8 mouse cellular contexts compared by ENCODE assay signal in the genomic region with DNA sequence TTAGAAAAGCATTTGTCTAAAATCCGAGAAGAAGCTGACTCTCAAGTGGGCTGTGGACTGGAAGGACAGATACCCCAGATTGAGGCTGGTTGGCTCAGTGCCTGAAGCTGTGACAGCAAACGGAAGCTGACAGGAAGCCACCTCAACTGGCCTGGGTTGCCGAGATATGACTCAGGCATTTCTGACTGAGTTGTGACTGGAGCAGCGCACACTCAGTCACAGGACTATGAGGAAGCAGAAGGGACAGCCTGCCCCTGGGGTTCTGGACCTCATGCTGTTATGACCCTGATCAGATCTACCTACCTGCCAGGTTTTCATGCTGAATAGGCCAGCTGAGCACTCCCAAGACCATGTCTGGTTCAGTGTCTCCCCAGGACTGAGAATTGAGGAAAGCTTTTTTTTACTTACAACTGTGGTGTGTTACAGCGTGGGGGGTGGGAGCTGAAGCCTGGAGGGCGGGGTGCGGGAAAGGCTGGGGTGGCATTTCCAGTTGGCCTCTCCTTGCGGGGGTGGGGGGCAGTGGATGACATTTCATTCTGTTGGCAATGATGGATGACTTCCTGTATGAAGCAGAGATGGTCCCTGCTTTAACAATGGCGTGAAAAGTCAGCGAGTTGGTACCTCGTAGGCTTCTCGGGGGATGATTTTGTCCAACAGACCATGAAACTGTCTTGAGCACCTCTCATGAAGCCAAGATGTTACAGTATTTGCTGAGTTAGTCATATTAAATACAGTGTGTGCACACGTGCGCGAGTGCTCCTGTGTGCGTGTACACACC. TPM values are rescaled to one million over a fixed set of nuclear protein-coding genes. Genes with fewer than 3 reads are reported as not detected.
DNase-seq lines count a peak whose midpoint lies in the region; ATAC-seq lines count a peak whose summit lies in the region.

No protein-coding gene starts in this region.

- H3K4me1 ChIP-seq in heart, embryonic 13.5 days: peaks cover 30% of the 10 kb centered on the region
- peaks cover 41% of the 10 kb centered on the region for H3K4me1 ChIP-seq in liver, embryonic 15.5 days (replicated peaks)
- H3K4me1 ChIP-seq in forebrain, embryonic 12.5 days: peaks cover 13% of the 10 kb centered on the region

- DNase-seq in 3134 (ENCODE audit: extremely low read depth, insufficient read length, low spot score): peak; percentile 56
- DNase-seq in MEL-GATA-1-ER (ENCODE audit: extremely low read depth, low read depth): peak; percentile 97
- peak; percentile 51 for DNase-seq in cerebellum, adult 9-10 months
- DNase-seq in kidney, adult 9 months: peak; percentile 82
- peak; percentile 55 for DNase-seq in right cerebral cortex, postnatal 25 days

- peak overlapping the region; percentile 33 for H3K4me2 ChIP-seq in heart, embryonic 13.5 days
- H3K4me2 ChIP-seq in liver, embryonic 15.5 days: no peak overlapping the region
- H3K4me2 ChIP-seq in forebrain, embryonic 12.5 days: no peak overlapping the region

- H3K27me3 ChIP-seq in heart, embryonic 13.5 days (replicated peaks): no peaks in the 10 kb centered on the region
- no peaks in the 10 kb centered on the region for H3K27me3 ChIP-seq in liver, embryonic 15.5 days
- no peaks in the 10 kb centered on the region for H3K27me3 ChIP-seq in forebrain, embryonic 12.5 days

- 0 out of 2 replicates have a peak overlapping the region, but pooled peaks have one; percentile 28 for H3K9ac ChIP-seq in heart, embryonic 13.5 days
- no peak overlapping the region for H3K9ac ChIP-seq in liver, embryonic 15.5 days
- no peak overlapping the region for H3K9ac ChIP-seq in forebrain, embryonic 12.5 days

- H3K27ac ChIP-seq in heart, embryonic 13.5 days (replicated peaks): peak overlapping the region; percentile 77
- H3K27ac ChIP-seq in liver, embryonic 15.5 days (replicated peaks): peak overlapping the region; percentile 48; the same call in 1 of the 2 replicates
- no peak overlapping the region for H3K27ac ChIP-seq in forebrain, embryonic 12.5 days

- WGBS in heart, embryonic 13.5 days: 51% methylated on average over 16 of the region's 16 CpGs
- WGBS in liver, embryonic 15.5 days (ENCODE audit: insufficient replicate concordance): 21% methylated on average over 16 of the region's 16 CpGs
- 89% methylated on average over 16 of the region's 16 CpGs for WGBS in forebrain, embryonic 12.5 days

- no peaks in the 10 kb centered on the region for H3K9me3 ChIP-seq in heart, embryonic 13.5 days
- no peaks in the 10 kb centered on the region for H3K9me3 ChIP-seq in liver, embryonic 15.5 days (replicated peaks)
- H3K9me3 ChIP-seq in forebrain, embryonic 12.5 days: no peaks in the 10 kb centered on the region

- ATAC-seq in heart, embryonic 13.5 days (ENCODE audit: extremely low read depth, insufficient number of reproducible peaks, low FRiP score, low TSS enrichment): no peak; the same call in 1 of the 2 replicates
- peak; percentile 70 for ATAC-seq in liver, embryonic 15.5 days (ENCODE audit: insufficient read depth)
- ATAC-seq in forebrain, embryonic 12.5 days (ENCODE audit: low FRiP score): no peak

- H3K36me3 ChIP-seq in heart, embryonic 13.5 days: peaks cover 38% of the 10 kb centered on the region
- H3K36me3 ChIP-seq in liver, embryonic 15.5 days (replicated peaks): peaks cover 28% of the 10 kb centered on the region
- H3K36me3 ChIP-seq in forebrain, embryonic 12.5 days (replicated peaks): peaks cover 40% of the 10 kb centered on the region

- H3K4me3 ChIP-seq in heart, embryonic 13.5 days: no peak overlapping the region
- H3K4me3 ChIP-seq in liver, embryonic 15.5 days (replicated peaks): no peak overlapping the region
- H3K4me3 ChIP-seq in forebrain, embryonic 12.5 days (replicated peaks): no peak overlapping the region

RNA-seq across cellular contexts. Expression of gene Tmem120a, which starts 30.6 kb away (rescaled TPM):
- polyA plus RNA-seq in heart, embryonic 13.5 days (2015; fragmentation: Nextera tagmentation; extraction: Ambion mirVana): 30.8 and 32.0 TPM in 2 replicates
- 17.8 and 18.9 TPM in 2 replicates for polyA plus RNA-seq in liver, embryonic 15.5 days (2015; fragmentation: Nextera tagmentation; extraction: Ambion mirVana)
- polyA plus RNA-seq in forebrain, embryonic 12.5 days (2016; fragmentation: Nextera tagmentation; extraction: Ambion mirVana): 47.1 and 54.2 TPM in 2 replicates

RNA-seq across cellular contexts. Expression of gene Por, which starts 43.8 kb away (rescaled TPM):
- polyA plus RNA-seq in heart, embryonic 13.5 days (2015; fragmentation: Nextera tagmentation; extraction: Ambion mirVana): 44.6 and 47.6 TPM in 2 replicates
- 37.0 and 45.5 TPM in 2 replicates for polyA plus RNA-seq in liver, embryonic 15.5 days (2015; fragmentation: Nextera tagmentation; extraction: Ambion mirVana)
- 127 and 135 TPM in 2 replicates for polyA plus RNA-seq in forebrain, embryonic 12.5 days (2016; fragmentation: Nextera tagmentation; extraction: Ambion mirVana)
